Mouse (Mus musculus) adrenal gland, postnatal 36 days (tissue): ENCODE measurements around the gene Flt3l. TPM values are rescaled to one million over a fixed set of nuclear protein-coding genes. Genes with fewer than 3 reads are reported as not detected.
"Not testable (repeated sequence)": the region's sequence is repeated elsewhere in the genome, so short reads cannot be mapped to it uniquely, and the experiment has no call there.

Source experiments
- DNase-seq, 2 experiments: peaks; one replicate each; pipeline ENCODE4 v3.0.0; 2021; ENCODE audit warnings: mixed read lengths in 1 of 2
- total RNA-seq, 2 experiments: library from RNA; stranded (reverse); gene quantifications; 2 replicates each; pipeline ENCODE4 v1.2.3; 2021

Flt3l gene
- total RNA-seq, 2 experiments from 2014 or later, result 15.3 to 25.5 TPM

- DNase-seq, result peak; percentile 99
These were observed 11.7 kb downstream of the Flt3l start, which contains the start of gene Rps11 for GRCm38 (mm10) chr7:45124224-45125143. Rps11 (minus strand) TSS chr7:45124439.

GRCm38 (mm10) chr7:45123186-45123570 lies 13.1 kb downstream of the Flt3l start:
- peak in 1 of 2 experiments; percentile 74 for DNase-seq

GRCm38 (mm10) chr7:45122561-45123185 lies 13.6 kb downstream of the Flt3l start:
- DNase-seq, result no peak

GRCm38 (mm10) chr7:45121966-45122365 lies 14.3 kb downstream of the Flt3l start:
- DNase-seq, result no peak

- peak; percentile 58 to 77 for DNase-seq
These were observed 14.8 kb downstream of the Flt3l start for GRCm38 (mm10) chr7:45121404-45121803.

GRCm38 (mm10) chr7:45119780-45120709 lies 16.2 kb downstream of the Flt3l start:
- DNase-seq, result no peak

- no peak for DNase-seq
These were observed 17.9 kb downstream of the Flt3l start for GRCm38 (mm10) chr7:45118336-45118735.

GRCm38 (mm10) chr7:45117566-45117965 lies 18.7 kb downstream of the Flt3l start:
- no peak for DNase-seq

- DNase-seq, result no peak
These were observed 22.8 kb downstream of the Flt3l start for GRCm38 (mm10) chr7:45113476-45113875.

GRCm38 (mm10) chr7:45112529-45112928 lies 23.7 kb downstream of the Flt3l start:
- no peak for DNase-seq

GRCm38 (mm10) chr7:45111940-45112339 lies 24.3 kb downstream of the Flt3l start:
- DNase-seq, result no peak

- DNase-seq, result not testable (repeated sequence)
These were observed 26.1 kb downstream of the Flt3l start for GRCm38 (mm10) chr7:45110089-45110488.

GRCm38 (mm10) chr7:45107052-45107645 lies 29.1 kb downstream of the Flt3l start:
- no peak for DNase-seq

GRCm38 (mm10) chr7:45106441-45106840 lies 29.8 kb downstream of the Flt3l start:
- DNase-seq, result no peak

- no peak for DNase-seq
These were observed 30.7 kb downstream of the Flt3l start for GRCm38 (mm10) chr7:45105491-45105890.

- no peak for DNase-seq
These were observed 31.3 kb downstream of the Flt3l start for GRCm38 (mm10) chr7:45104941-45105340.

- peak; percentile 93 to 94 for DNase-seq
These were observed 32.5 kb downstream of the Flt3l start, which contains the start of gene Fcgrt for GRCm38 (mm10) chr7:45103652-45104180. Fcgrt (minus strand) TSS chr7:45103851.

GRCm38 (mm10) chr7:45102940-45103585 lies 33.2 kb downstream of the Flt3l start:
- peak in 1 of 2 experiments; percentile 53 for DNase-seq

- no peak for DNase-seq
These were observed 33.8 kb downstream of the Flt3l start for GRCm38 (mm10) chr7:45102441-45102840.

- DNase-seq, result peak; percentile 66 to 72
These were observed 36.2 kb downstream of the Flt3l start for GRCm38 (mm10) chr7:45100046-45100445.
